Mouse (Mus musculus): ENCODE data around the gene Gm12794. TPM values are rescaled to one million over a fixed set of nuclear protein-coding genes. Genes with fewer than 3 reads are reported as not detected.

Gm12794 gene
- not detected in 2 replicates for polyA plus RNA-seq (2012; rRNA removed)

GRCm38 (mm10) chr4:101940107-101940506, at the start of gene Gm12794:
TSS of gene Gm12794 (plus strand) at chr4:101940407.

DNA sequence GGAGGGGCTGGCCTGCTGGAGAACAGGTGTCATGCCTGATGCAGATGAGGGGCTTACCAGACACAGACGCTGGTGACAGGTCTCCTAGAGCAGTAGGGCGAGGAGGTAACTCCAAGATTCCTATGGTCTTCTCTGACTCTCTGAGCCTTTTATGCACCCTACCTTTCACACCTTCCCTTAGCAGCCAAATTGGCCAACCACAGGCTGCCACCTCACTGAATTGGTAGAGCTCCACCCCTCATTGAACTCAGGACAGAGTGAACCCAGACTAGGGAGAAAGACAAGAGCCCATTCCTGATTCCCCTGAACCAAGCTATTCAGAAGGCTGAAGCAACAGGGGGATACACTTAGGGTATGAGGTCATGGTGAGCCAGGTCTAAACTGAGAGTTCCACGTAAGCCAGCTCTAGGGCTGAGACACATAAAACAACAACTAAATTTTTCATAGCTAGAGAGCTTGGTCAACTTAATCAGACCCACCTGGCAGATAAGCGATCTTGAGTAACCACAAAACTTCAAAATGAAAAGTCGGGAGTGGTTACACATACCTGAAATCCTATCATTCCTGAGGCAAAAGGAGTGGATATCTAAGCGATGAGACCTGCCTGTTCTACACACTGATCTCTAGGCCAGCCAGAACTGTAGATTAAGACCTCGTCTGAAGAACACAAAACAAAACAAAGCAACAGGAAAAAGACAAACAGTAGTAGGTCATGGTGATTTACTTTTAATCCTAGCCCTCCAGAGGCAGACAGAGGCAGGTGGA, 46.4 kb upstream of the Gm12794 start, which contains the start of gene C130073F10Rik:
Gene C130073F10Rik (minus strand): TSS at position 134 of the 765 bp plus-strand sequence.

DNA sequence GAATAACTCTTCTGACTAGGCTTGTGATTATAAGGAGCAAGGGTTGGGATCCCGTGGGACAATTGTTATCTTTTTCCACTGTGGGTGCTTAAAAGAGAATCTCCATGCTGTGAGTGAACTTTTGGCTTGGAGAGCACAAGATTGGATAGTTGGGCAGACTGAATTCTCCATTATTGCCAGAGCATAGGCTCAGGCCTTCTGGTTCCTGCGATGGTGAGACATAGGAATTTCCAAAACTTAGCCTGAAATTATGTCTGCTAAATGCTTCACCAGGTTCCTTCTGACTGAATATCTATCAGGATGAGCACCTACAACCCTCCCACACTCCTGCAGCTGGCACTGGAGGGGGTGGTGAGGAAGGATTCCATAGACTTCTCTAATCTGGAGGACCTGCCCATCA, 31.4 kb upstream of the Gm12794 start, which contains the start of gene Gm12800:
Gene Gm12800 (plus strand): TSS at position 301 of the 400 bp plus-strand sequence.

DNA sequence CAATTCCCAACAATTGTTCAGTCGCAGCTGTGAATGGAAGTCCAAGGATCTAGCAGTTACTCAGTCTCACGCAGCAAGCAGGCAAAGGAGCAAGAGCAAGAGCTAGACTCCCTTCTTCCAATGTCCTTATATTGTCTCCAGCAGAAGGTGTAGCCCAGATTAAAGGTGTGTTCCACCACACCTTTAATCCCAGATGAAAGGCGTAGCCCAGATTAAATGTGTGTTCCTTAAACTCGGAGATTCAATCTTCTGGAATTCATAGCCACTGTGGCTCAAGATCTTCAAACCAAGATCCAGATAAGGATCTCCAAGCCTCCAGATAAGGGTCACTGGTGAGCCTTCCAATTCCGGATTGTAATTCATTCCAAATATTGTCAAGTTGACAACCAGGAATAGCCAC, 40.7 kb downstream of the Gm12794 start, which contains the start of gene Gm12790:
Gene Gm12790 (minus strand): TSS at position 101 of the 400 bp plus-strand sequence.

DNA sequence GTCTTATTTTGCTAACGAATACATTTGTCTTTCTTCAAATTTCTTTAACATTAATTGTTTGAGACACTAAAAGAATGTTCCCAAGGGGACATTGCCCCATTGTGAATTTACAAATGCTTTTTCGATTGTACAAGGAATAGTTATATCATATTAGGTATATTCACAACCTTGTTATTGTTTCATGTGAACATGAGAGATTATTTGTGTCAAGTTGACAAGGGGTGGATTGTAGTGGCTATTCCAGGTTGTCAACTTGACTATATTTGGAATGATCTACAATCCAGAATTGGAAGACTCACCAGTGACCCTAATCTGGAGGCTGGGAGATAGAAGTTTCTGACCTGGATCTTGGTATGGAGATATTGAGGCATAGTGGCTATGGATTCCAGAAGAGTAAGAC, 46.1 kb downstream of the Gm12794 start, which contains the start of gene Gm12789:
Gene Gm12789 (plus strand): TSS at position 301 of the 400 bp plus-strand sequence.

Other genes starting within 250 kb of the Gm12794 start
- gene Lepr, start 223.0 kb upstream of the Gm12794 start, polyA plus RNA-seq (2012; rRNA removed), result 3.1 and 3.8 TPM in 2 replicates
- not detected in 2 replicates for gene B020004J07Rik, start 96.4 kb upstream of the Gm12794 start, polyA plus RNA-seq (2012; rRNA removed)
- gene C130073F10Rik, start 46.6 kb upstream of the Gm12794 start, polyA plus RNA-seq (2012; rRNA removed), result not detected in 2 replicates
- gene Gm12800, start 31.3 kb upstream of the Gm12794 start, polyA plus RNA-seq (2012; rRNA removed), result not detected in 2 replicates
- not detected in 2 replicates for gene Gm12790, start 40.6 kb downstream of the Gm12794 start, polyA plus RNA-seq (2012; rRNA removed)
- gene Gm12789, start 46.2 kb downstream of the Gm12794 start, polyA plus RNA-seq (2012; rRNA removed), result not detected in 2 replicates
- 4.5 and 8.0 TPM in 2 replicates for gene Pde4b, start 147.1 kb downstream of the Gm12794 start, polyA plus RNA-seq (2012; rRNA removed)